ENCODE assay signal across 14 mouse cellular contexts in the genomic region with DNA sequence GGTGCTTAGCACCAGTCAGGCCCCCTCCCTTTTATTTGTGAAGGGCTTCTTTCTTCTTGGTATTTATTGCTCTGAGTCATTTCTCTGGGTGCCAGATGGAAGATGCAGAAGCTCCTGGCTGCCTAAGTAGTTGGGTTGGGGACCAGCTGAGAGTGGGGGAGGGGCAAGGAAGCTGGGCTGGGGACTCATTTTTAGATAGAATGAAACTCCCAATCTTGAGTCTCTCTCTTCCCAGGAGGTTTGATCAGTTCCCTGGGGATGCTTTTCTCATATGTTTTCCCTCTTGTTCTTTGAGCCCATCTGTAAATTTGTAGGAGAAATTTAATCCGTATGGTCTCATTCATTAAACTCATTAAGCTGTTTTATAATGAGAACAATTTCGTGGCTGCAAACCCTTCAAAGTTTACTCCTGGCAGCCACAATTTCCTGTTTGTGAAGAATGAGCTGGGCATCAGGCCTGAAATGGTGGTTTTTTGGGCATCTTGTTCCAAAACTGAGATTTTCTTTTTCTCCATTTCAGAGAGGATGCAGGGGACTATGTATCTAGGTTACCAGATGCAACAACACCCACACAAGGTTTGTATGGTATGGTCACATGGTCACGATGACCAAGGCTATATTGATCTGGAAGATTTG.
A peak's percentile ranks its signal among the peaks of the same experiment; 100 is the strongest.
DNase-seq lines count a peak whose midpoint lies in the region; ATAC-seq and TF ChIP-seq lines count a peak whose summit lies in the region.
"Had no signal": no experiment of that assay in that cellular context is flagged by ENCODE, and none has a peak within 500 bp of the region (broad histone marks: within the 10 kb centered on the region; RNA-seq: fewer than 3 reads in every experiment).

No protein-coding gene starts in this region.

- peak; percentile 62 for ATAC-seq in forebrain, postnatal 0 days

- peaks cover 4% of the 10 kb centered on the region; the same call in 1 of the 2 replicates for H3K4me1 ChIP-seq in forebrain, postnatal 0 days (ENCODE audit: insufficient read depth)
- H3K4me1 ChIP-seq: neural tube, embryonic 15.5 days had no signal

- no peak overlapping the region for H3K4me3 ChIP-seq in forebrain, postnatal 0 days (ENCODE audit: low read depth, low read length)
- H3K4me3 ChIP-seq: neural tube, embryonic 15.5 days had no signal

- WGBS in forebrain, postnatal 0 days: 45% methylated on average over 3 of the region's 3 CpGs

- H3K9me3 ChIP-seq in forebrain, postnatal 0 days (ENCODE audit: low read length): peaks cover 5% of the 10 kb centered on the region; the same call in 1 of the 2 replicates
- H3K9me3 ChIP-seq: neural tube, embryonic 15.5 days had no signal

- H3K27me3 ChIP-seq in forebrain, postnatal 0 days (ENCODE audit: insufficient read depth, low read length): no peaks in the 10 kb centered on the region
- H3K27me3 ChIP-seq: neural tube, embryonic 15.5 days had no signal

- no peak overlapping the region for H3K4me2 ChIP-seq in forebrain, postnatal 0 days (ENCODE audit: low read depth)
- H3K4me2 ChIP-seq: neural tube, embryonic 15.5 days had no signal

- H3K9ac ChIP-seq in forebrain, postnatal 0 days: no peak overlapping the region
- H3K9ac ChIP-seq: neural tube, embryonic 15.5 days had no signal

- intact Hi-C loops in heart, postnatal 25 days (cut with DNase I): no loop called here

- DNase-seq in kidney, postnatal 10 days: peak; percentile 21
- no peak for DNase-seq in kidney, adult 8-10 months
- peak; percentile 67 for DNase-seq in forebrain, postnatal 0 days
- peak; percentile 61 to 67 for DNase-seq in layer of hippocampus, postnatal 14 days (ENCODE audit: low spot score in 2 of 2)
- DNase-seq in right cerebral cortex, postnatal 25 days: peak; percentile 38
- DNase-seq in B cell, adult 2 months: no peak
- DNase-seq in heart, postnatal 25 days (ENCODE audit: low spot score): no peak
- DNase-seq in adrenal gland, adult (ENCODE audit: inconsistent age in 2 of 2, low spot score in 1 of 2): no peak
- DNase-seq: cerebellum, adult 9-11 months; gastrocnemius, postnatal 36 days; kidney, postnatal 36 days; liver; midbrain, embryonic 14.5 days had no signal

- TF ChIP-seq CTCF in forebrain, postnatal 0 days (IDR thresholded peaks at IDR 0.05; ENCODE audit: low read depth): no peak

- H3K36me3 ChIP-seq in forebrain, postnatal 0 days (ENCODE audit: insufficient read depth): no peaks in the 10 kb centered on the region
- H3K36me3 ChIP-seq: neural tube, embryonic 15.5 days had no signal

- H3K27ac ChIP-seq in forebrain, postnatal 0 days (ENCODE audit: low read depth, low read length): 0 out of 2 replicates have a peak overlapping the region, but pooled peaks have one; percentile 37
- H3K27ac ChIP-seq: neural tube, embryonic 15.5 days had no signal

Comparison
In these comparisons a context has a peak if more than half of its experiments do, and no peak if none do; other contexts are left out.
1. DNase-seq: peak in kidney, postnatal 10 days (single experiment), forebrain, postnatal 0 days (single experiment), layer of hippocampus, postnatal 14 days (2 of 2) and right cerebral cortex, postnatal 25 days (single experiment); none in kidney, adult 8-10 months (0 of 2), B cell, adult 2 months (0 of 2), heart, postnatal 25 days (single experiment) and adrenal gland, adult (0 of 2).